Mouse (Mus musculus) 3T3-L1 (cell line): ENCODE measurements around the gene Slc44a1.

Source experiments
- DNase-seq: peaks from one replicate; pipeline ENCODE4 v3.0.0-alpha.2; 2015; ENCODE audit warnings: low read depth, low spot score

Gene Slc44a1

GRCm38 (mm10) chr4:53430522-53430921 is 9.7 kb upstream of the Slc44a1 start:
- DNase-seq, result no peak

- no peak for DNase-seq
Observed at GRCm38 (mm10) chr4:53431585-53432234, 8.5 kb upstream of the Slc44a1 start.

- DNase-seq, result peak; percentile 75
Observed at GRCm38 (mm10) chr4:53437110-53437755, 3.0 kb upstream of the Slc44a1 start.

GRCm38 (mm10) chr4:53438386-53438785 is 1.8 kb upstream of the Slc44a1 start:
- no peak for DNase-seq

GRCm38 (mm10) chr4:53438836-53439480 is 1.3 kb upstream of the Slc44a1 start:
- DNase-seq, result no peak

GRCm38 (mm10) chr4:53439636-53440009 is 590 bp upstream of the Slc44a1 start:
- DNase-seq, result peak; percentile 38

GRCm38 (mm10) chr4:53440816-53441571 is 781 bp downstream of the Slc44a1 start:
- no peak for DNase-seq

- no peak for DNase-seq
Observed at GRCm38 (mm10) chr4:53441683-53442082, 1.5 kb downstream of the Slc44a1 start.

- peak; percentile 75 for DNase-seq
Observed at GRCm38 (mm10) chr4:53446216-53446615, 6.0 kb downstream of the Slc44a1 start.

- DNase-seq, result no peak
Observed at GRCm38 (mm10) chr4:53447773-53448172, 7.6 kb downstream of the Slc44a1 start.

- no peak for DNase-seq
Observed at GRCm38 (mm10) chr4:53450736-53451135, 10.5 kb downstream of the Slc44a1 start.

GRCm38 (mm10) chr4:53451887-53452286 is 11.7 kb downstream of the Slc44a1 start:
- DNase-seq, result peak; percentile 89

- DNase-seq, result no peak
Observed at GRCm38 (mm10) chr4:53452457-53452856, 12.2 kb downstream of the Slc44a1 start.

GRCm38 (mm10) chr4:53452976-53453889 is 13.0 kb downstream of the Slc44a1 start:
- peak; percentile 50 for DNase-seq

GRCm38 (mm10) chr4:53455885-53456284 is 15.7 kb downstream of the Slc44a1 start:
- no peak for DNase-seq

GRCm38 (mm10) chr4:53456570-53456969 is 16.4 kb downstream of the Slc44a1 start:
- DNase-seq, result no peak

GRCm38 (mm10) chr4:53458503-53458902 is 18.3 kb downstream of the Slc44a1 start:
- no peak for DNase-seq

GRCm38 (mm10) chr4:53459697-53460096 is 19.5 kb downstream of the Slc44a1 start:
- no peak for DNase-seq

- no peak for DNase-seq
Observed at GRCm38 (mm10) chr4:53461026-53461425, 20.8 kb downstream of the Slc44a1 start.

- no peak for DNase-seq
Observed at GRCm38 (mm10) chr4:53462069-53462468, 21.9 kb downstream of the Slc44a1 start.
